In the genomic region with DNA sequence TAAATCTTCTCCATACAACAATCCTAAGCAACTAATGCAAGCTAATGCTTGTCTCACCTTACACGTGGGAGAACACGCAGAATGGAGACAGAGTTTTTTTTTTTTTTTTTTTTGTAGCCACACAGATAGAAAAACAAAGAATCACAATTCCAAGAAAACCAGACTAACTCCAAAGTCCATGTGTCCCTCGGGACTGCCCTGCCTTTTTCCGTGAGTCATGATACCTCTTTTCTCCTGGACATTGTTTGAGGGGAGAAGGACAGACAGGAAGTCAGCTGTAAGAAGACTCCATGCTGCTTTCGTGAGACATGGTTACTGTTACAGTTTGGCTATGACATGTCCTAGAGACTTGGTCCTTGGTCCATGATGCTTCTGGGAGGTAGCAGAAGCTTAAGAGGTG, we compare ENCODE assay signal across 31 mouse cellular contexts. TPM values are rescaled to one million over a fixed set of nuclear protein-coding genes. Genes with fewer than 3 reads are reported as not detected.
DNase-seq lines count a peak whose midpoint lies in the region; ATAC-seq and TF ChIP-seq lines count a peak whose summit lies in the region.
"Had no signal": no experiment of that assay in that cellular context is flagged by ENCODE, and none has a peak within 500 bp of the region (broad histone marks: within the 10 kb centered on the region; RNA-seq: fewer than 3 reads in every experiment).

No protein-coding gene starts in this region.

- no peak for TF ChIP-seq POLR2A in kidney, adult 2 months (IDR thresholded peaks at IDR 0.05; ENCODE audit: low read depth, low read length)

- H3K4me3 ChIP-seq in kidney, adult 2 months (ENCODE audit: insufficient read depth, low read depth, low read length), result no peak overlapping the region
- no peak overlapping the region for H3K4me3 ChIP-seq in kidney, embryonic 15.5 days (replicated peaks)
- no peak overlapping the region for H3K4me3 ChIP-seq in stomach, postnatal 0 days (ENCODE audit: low read depth, low read length)
- H3K4me3 ChIP-seq: embryonic facial prominence, embryonic 10.5 days; embryonic facial prominence, embryonic 13.5 days; erythroblast, embryonic 14.5 days; forebrain, embryonic 12.5 days; heart, embryonic 13.5 days had no signal

- H3K9ac ChIP-seq in kidney, embryonic 15.5 days, result no peak overlapping the region
- H3K9ac ChIP-seq in stomach, postnatal 0 days (ENCODE audit: low read length), result no peak overlapping the region
- H3K9ac ChIP-seq: embryonic facial prominence, embryonic 13.5 days; forebrain, embryonic 12.5 days; heart, embryonic 13.5 days; hindbrain, embryonic 14.5 days had no signal

- peak overlapping the region; percentile 9; the same call in 1 of the 2 replicates for H3K27ac ChIP-seq in kidney, adult 2 months (ENCODE audit: insufficient read depth, low read depth, low read length)
- no peak overlapping the region for H3K27ac ChIP-seq in kidney, embryonic 15.5 days
- no peak overlapping the region for H3K27ac ChIP-seq in stomach, postnatal 0 days (replicated peaks)
- H3K27ac ChIP-seq: embryonic facial prominence, embryonic 10.5 days; embryonic facial prominence, embryonic 13.5 days; forebrain, embryonic 12.5 days; heart, embryonic 13.5 days; hindbrain, embryonic 14.5 days; hindbrain, postnatal 0 days had no signal

- H3K27me3 ChIP-seq in kidney, adult 2 months (replicated peaks; ENCODE audit: control insufficient read depth, insufficient read depth, low read length), result no peaks in the 10 kb centered on the region
- no peaks in the 10 kb centered on the region for H3K27me3 ChIP-seq in kidney, embryonic 15.5 days
- no peaks in the 10 kb centered on the region for H3K27me3 ChIP-seq in stomach, postnatal 0 days (ENCODE audit: control insufficient read depth, insufficient read depth, low read length)
- H3K27me3 ChIP-seq: CH12.LX; embryonic facial prominence, embryonic 13.5 days; forebrain, embryonic 12.5 days; heart, embryonic 13.5 days; Patski had no signal

- no peaks in the 10 kb centered on the region for H3K9me3 ChIP-seq in kidney, embryonic 15.5 days (replicated peaks)
- no peaks in the 10 kb centered on the region for H3K9me3 ChIP-seq in stomach, postnatal 0 days (ENCODE audit: control insufficient read depth, low read length)
- H3K9me3 ChIP-seq: embryonic facial prominence, embryonic 10.5 days; embryonic facial prominence, embryonic 13.5 days; forebrain, embryonic 12.5 days; G1E; heart, embryonic 13.5 days had no signal

- TF ChIP-seq CTCF in kidney, adult 2 months (conservative IDR thresholded peaks at IDR 0.05; ENCODE audit: insufficient read depth, insufficient read length, low read depth, low read length), result no peak
- TF ChIP-seq CTCF in stomach, postnatal 0 days (IDR thresholded peaks at IDR 0.05; ENCODE audit: low read depth), result no peak

- peak; percentile 79 for DNase-seq in kidney, adult 2 months
- DNase-seq in 3134 (ENCODE audit: extremely low read depth, insufficient read length, low spot score), result peak; percentile 40
- DNase-seq in 3T3-L1 (ENCODE audit: low read depth, low spot score), result peak; percentile 77
- no peak for DNase-seq in stomach, postnatal 0 days (ENCODE audit: low spot score)
- no peak for DNase-seq in urinary bladder, postnatal 14 days (ENCODE audit: low spot score)
- DNase-seq in heart, adult 8-10 months (ENCODE audit: low spot score), result no peak
- DNase-seq: adrenal gland, postnatal 10 days; adrenal gland, postnatal 36 days; B cell, adult 2 months; cerebellum, adult 11 months; cerebellum, adult 2 months; cerebellum, adult 9-11 months; cerebellum, postnatal 25 days; embryo, embryonic 11 days; gastrocnemius, postnatal 10 days; gastrocnemius, postnatal 36 days; heart, postnatal 14 days; heart, postnatal 4 days had no signal

- peaks cover 5% of the 10 kb centered on the region; the same call in 1 of the 2 replicates for H3K4me1 ChIP-seq in kidney, adult 2 months (ENCODE audit: control insufficient read depth, insufficient read depth, low read length)
- peaks cover 5% of the 10 kb centered on the region; the same call in 1 of the 2 replicates for H3K4me1 ChIP-seq in kidney, embryonic 15.5 days
- no peaks in the 10 kb centered on the region for H3K4me1 ChIP-seq in stomach, postnatal 0 days (replicated peaks; ENCODE audit: control insufficient read depth, insufficient read depth)
- H3K4me1 ChIP-seq: heart, embryonic 13.5 days had no signal

- WGBS in kidney, adult 2 months, result 51% methylated on average over 5 of the region's 5 CpGs
- WGBS in kidney, embryonic 15.5 days, result 75% methylated on average over 5 of the region's 5 CpGs
- WGBS in stomach, postnatal 0 days, result 65% methylated on average over 5 of the region's 5 CpGs

- no peaks in the 10 kb centered on the region for H3K36me3 ChIP-seq in kidney, adult 2 months (ENCODE audit: control insufficient read depth, insufficient read depth, low read length)
- H3K36me3 ChIP-seq in kidney, embryonic 15.5 days, result no peaks in the 10 kb centered on the region
- no peaks in the 10 kb centered on the region for H3K36me3 ChIP-seq in stomach, postnatal 0 days (ENCODE audit: control insufficient read depth, insufficient read depth, low read length)
- H3K36me3 ChIP-seq: embryonic facial prominence, embryonic 10.5 days; embryonic facial prominence, embryonic 13.5 days; forebrain, embryonic 12.5 days; G1E; heart, embryonic 13.5 days had no signal

- ATAC-seq in kidney, embryonic 15.5 days (replicated peaks; ENCODE audit: low FRiP score), result no peak
- ATAC-seq in stomach, postnatal 0 days (ENCODE audit: low FRiP score, low TSS enrichment), result peak; percentile 81
- ATAC-seq: forebrain, embryonic 16.5 days; hindbrain, postnatal 0 days; inflammation-experienced regulatory T-cells, adult 6 months; Patski had no signal

- H3K4me2 ChIP-seq in kidney, embryonic 15.5 days, result no peak overlapping the region
- no peak overlapping the region for H3K4me2 ChIP-seq in stomach, postnatal 0 days (replicated peaks; ENCODE audit: low read depth)
- H3K4me2 ChIP-seq: embryonic facial prominence, embryonic 13.5 days; forebrain, embryonic 12.5 days; heart, embryonic 13.5 days; hindbrain, embryonic 14.5 days had no signal

- TF ChIP-seq EP300 in stomach, postnatal 0 days (optimal IDR thresholded peaks at IDR 0.05), result no peak

RNA-seq across cellular contexts. Expression of a gene that starts 32.3 kb away (rescaled TPM):
- polyA plus RNA-seq in kidney, adult 2 months (2012; rRNA removed), result 0.88 and 1.0 TPM in 2 replicates
- polyA plus RNA-seq in kidney, embryonic 15.5 days (2015; fragmentation: Nextera tagmentation; extraction: Ambion mirVana), result 1.1 TPM in 2 replicates
- 0.53 TPM in 2 replicates for polyA plus RNA-seq in stomach, postnatal 0 days (2015; fragmentation: Nextera tagmentation; extraction: Ambion mirVana)
- 1 to 10 TPM; 1.4 to 2.0 (median 1.8) TPM for total RNA-seq in heart, adult 8-10 months (2022)
- polyA plus RNA-seq: erythroblast, embryonic 14.5 days had no signal

RNA-seq across cellular contexts. Expression of a gene that starts 33.2 kb away (rescaled TPM):
- 67.5 and 86.3 TPM in 2 replicates for polyA plus RNA-seq in kidney, adult 2 months (2012; rRNA removed)
- polyA plus RNA-seq in kidney, embryonic 15.5 days (2015; fragmentation: Nextera tagmentation; extraction: Ambion mirVana), result 179 and 188 TPM in 2 replicates
- polyA plus RNA-seq in stomach, postnatal 0 days (2015; fragmentation: Nextera tagmentation; extraction: Ambion mirVana), result 131 and 140 TPM in 2 replicates
- total RNA-seq in heart, adult 8-10 months (2022), result 10 to 100 TPM; 29.3 to 35.0 (median 32.5) TPM

Comparison
In these comparisons a context has a peak if more than half of its experiments do, and no peak if none do; other contexts are left out.
1. DNase-seq: peak in kidney, adult 2 months (single experiment), 3134 (single experiment) and 3T3-L1 (single experiment); none in stomach, postnatal 0 days (single experiment), urinary bladder, postnatal 14 days (single experiment) and heart, adult 8-10 months (single experiment).